Mouse (Mus musculus): ENCODE results near the gene 1190005I06Rik. TPM values are rescaled to one million over a fixed set of nuclear protein-coding genes. Genes with fewer than 3 reads are reported as not detected.

1190005I06Rik gene
- total RNA-seq, 2 experiments from 2014 or later, result 0.77 to 1.0 TPM

GRCm38 (mm10) chr8:120581329-120581728 is 66.1 kb downstream of the 1190005I06Rik start:
- Histone ChIP-seq H3K4me3 (no peak overlapping the region), H3K27ac (no peak overlapping the region)
- intact Hi-C loops (cut with DNase I), result no loop called here
- DNase-seq, result no peak
- no peak for TF ChIP-seq CTCF (IDR thresholded peaks at IDR 0.05)

- intact Hi-C loops (cut with DNase I), result no loop called here
- TF ChIP-seq CTCF (IDR thresholded peaks at IDR 0.05), result no peak
- Histone ChIP-seq H3K4me3 (no peak overlapping the region), H3K27ac (no peak overlapping the region)
- DNase-seq, result no peak
Measured at GRCm38 (mm10) chr8:120580336-120581000, 67.0 kb downstream of the 1190005I06Rik start.

- intact Hi-C loops (cut with DNase I), result no loop called here
- H3K4me3 ChIP-seq, result no peak overlapping the region
- no peak overlapping the region for H3K27ac ChIP-seq
- TF ChIP-seq CTCF (IDR thresholded peaks at IDR 0.05), result no peak
- peak; percentile 18 for DNase-seq
Measured at GRCm38 (mm10) chr8:120577821-120578220, 69.6 kb downstream of the 1190005I06Rik start.

GRCm38 (mm10) chr8:120575801-120576200 is 71.6 kb downstream of the 1190005I06Rik start:
- intact Hi-C loops (cut with DNase I), result no loop called here
- no peak for TF ChIP-seq CTCF (IDR thresholded peaks at IDR 0.05)
- peak; percentile 20 for DNase-seq
- H3K27ac ChIP-seq, result no peak overlapping the region
- H3K4me3 ChIP-seq, result no peak overlapping the region

GRCm38 (mm10) chr8:120574941-120575340 is 72.5 kb downstream of the 1190005I06Rik start:
- no peak for DNase-seq
- intact Hi-C loops (cut with DNase I), result no loop called here
- Histone ChIP-seq H3K27ac (no peak overlapping the region), H3K4me3 (no peak overlapping the region)
- TF ChIP-seq CTCF (IDR thresholded peaks at IDR 0.05), result no peak

GRCm38 (mm10) chr8:120573866-120574265 is 73.6 kb downstream of the 1190005I06Rik start:
- no peak overlapping the region for H3K4me3 ChIP-seq
- intact Hi-C loops (cut with DNase I), result no loop called here
- no peak overlapping the region for H3K27ac ChIP-seq
- DNase-seq, result no peak
- no peak for TF ChIP-seq CTCF (IDR thresholded peaks at IDR 0.05)

GRCm38 (mm10) chr8:120572534-120572933 is 74.9 kb downstream of the 1190005I06Rik start:
- intact Hi-C loops (cut with DNase I), result no loop called here
- H3K4me3 ChIP-seq, result no peak overlapping the region
- no peak overlapping the region for H3K27ac ChIP-seq
- no peak for DNase-seq
- no peak for TF ChIP-seq CTCF (IDR thresholded peaks at IDR 0.05)

- DNase-seq, result no peak
- intact Hi-C loops (cut with DNase I), result no loop called here
- no peak for TF ChIP-seq CTCF (IDR thresholded peaks at IDR 0.05)
- Histone ChIP-seq H3K27ac (no peak overlapping the region), H3K4me3 (no peak overlapping the region)
Measured at GRCm38 (mm10) chr8:120571561-120571960, 75.9 kb downstream of the 1190005I06Rik start.

GRCm38 (mm10) chr8:120569939-120570715 is 77.3 kb downstream of the 1190005I06Rik start:
- no peak overlapping the region for H3K4me3 ChIP-seq
- intact Hi-C loops (cut with DNase I), result no loop called here
- H3K27ac ChIP-seq, result no peak overlapping the region
- DNase-seq, result peak; percentile 81
- no peak; the same call in 1 of the 2 replicates for TF ChIP-seq CTCF (IDR thresholded peaks at IDR 0.05)

GRCm38 (mm10) chr8:120569123-120569522 is 78.3 kb downstream of the 1190005I06Rik start:
- intact Hi-C loops (cut with DNase I), result no loop called here
- no peak for TF ChIP-seq CTCF (IDR thresholded peaks at IDR 0.05)
- Histone ChIP-seq H3K4me3 (no peak overlapping the region), H3K27ac (no peak overlapping the region)
- no peak for DNase-seq

- DNase-seq, result no peak
- Histone ChIP-seq H3K27ac (no peak overlapping the region), H3K4me3 (no peak overlapping the region)
- intact Hi-C loops (cut with DNase I), result no loop called here
- TF ChIP-seq CTCF (IDR thresholded peaks at IDR 0.05), result no peak
Measured at GRCm38 (mm10) chr8:120568164-120568798, 79.2 kb downstream of the 1190005I06Rik start.

GRCm38 (mm10) chr8:120567731-120568130 is 79.7 kb downstream of the 1190005I06Rik start:
- Histone ChIP-seq H3K27ac (no peak overlapping the region), H3K4me3 (no peak overlapping the region)
- DNase-seq, result no peak
- no peak for TF ChIP-seq CTCF (IDR thresholded peaks at IDR 0.05)
- intact Hi-C loops (cut with DNase I), result no loop called here

- no peak for DNase-seq
- H3K4me3 ChIP-seq, result no peak overlapping the region
- TF ChIP-seq CTCF (IDR thresholded peaks at IDR 0.05), result no peak
- no peak overlapping the region for H3K27ac ChIP-seq
- intact Hi-C loops (cut with DNase I), result no loop called here
Measured at GRCm38 (mm10) chr8:120566681-120567080, 80.8 kb downstream of the 1190005I06Rik start.

Measured in gastrocnemius, adult 2 months (tissue).